Mouse (Mus musculus): ENCODE results near the gene Bhlhe40.

The Bhlhe40 gene

GRCm38 (mm10) chr6:108697345-108697744, 36.9 kb downstream of the Bhlhe40 start:
- POLR2A ChIA-PET = interaction anchor here in 3 of 4 experiments (0.5 to 5.0 kb wide), 8 partner anchors 10 to 168 kb away, joined by 3 to 33 read pairs (median 8); partner anchors contain the start of gene Bhlhe40 (in 3 of the 3)
- CTCF ChIA-PET = interaction anchor here in 1 of 4 experiments (0.6 kb wide), 1 partner anchor 389 kb away, joined by 3 read pairs; no protein-coding TSS in a partner anchor

DNA sequence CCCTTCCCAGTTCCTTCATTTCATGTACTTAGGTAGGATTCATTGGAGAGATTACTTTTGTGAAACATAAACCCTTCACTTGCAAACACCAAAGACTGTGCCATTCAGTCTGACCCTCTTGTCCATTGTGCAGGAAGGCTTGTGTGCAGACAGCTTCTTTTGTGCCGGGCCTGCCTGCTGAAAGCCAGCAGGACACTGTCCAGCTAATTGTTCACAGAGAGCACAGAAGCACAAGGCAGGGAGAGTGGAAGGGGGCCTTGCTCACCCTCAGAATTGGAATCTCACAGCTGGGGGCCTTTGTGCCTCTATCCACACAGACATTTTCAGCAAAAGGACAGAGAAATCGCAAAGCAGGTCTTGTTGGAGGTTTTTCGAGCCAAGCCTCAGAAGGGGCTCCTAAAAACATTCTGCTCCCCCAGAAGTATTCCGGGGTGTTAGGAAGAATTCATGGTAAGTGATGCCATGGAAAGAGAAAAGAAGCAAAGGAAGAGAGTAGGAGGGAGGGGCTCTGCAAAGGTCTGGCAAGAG, 38.0 kb downstream of the Bhlhe40 start:
- ChIA-PET POLR2A (interaction anchor here in 3 of 4 experiments (0.9 to 5.0 kb wide), 10 partner anchors 11 to 38 kb away, joined by 3 to 33 read pairs (median 6); partner anchors contain the start of gene Bhlhe40 (in 2 of the 3)), CTCF (interaction anchor here in 1 of 4 experiments (0.5 kb wide), 1 partner anchor 34 kb away, joined by 3 read pairs; no protein-coding TSS in a partner anchor)

GRCm38 (mm10) chr6:108699679-108700078, 39.2 kb downstream of the Bhlhe40 start:
- CTCF ChIA-PET = interaction anchor here in 2 of 4 experiments (0.8 to 1.8 kb wide), 2 partner anchors 10 to 40 kb away, joined by 3 to 7 read pairs; no protein-coding TSS in a partner anchor
- POLR2A ChIA-PET = interaction anchor here in 3 of 4 experiments (0.7 to 5.0 kb wide), 14 partner anchors 10 to 243 kb away, joined by 3 to 41 read pairs (median 5); partner anchors contain the start of gene Bhlhe40 (in 1 of the 3)

GRCm38 (mm10) chr6:108700638-108701343, 40.4 kb downstream of the Bhlhe40 start:
- ChIA-PET POLR2A (interaction anchor here (0.6 to 5.0 kb wide), 23 partner anchors 8 to 488 kb away, joined by 3 to 41 read pairs (median 4); partner anchors contain the start of genes Bhlhe40 (in 1 of the 4) and Itpr1 (in 1 of the 4)), CTCF (interaction anchor here in 3 of 4 experiments (0.6 to 1.8 kb wide), 3 partner anchors 9 to 304 kb away, joined by 4 to 9 read pairs (median 7); no protein-coding TSS in a partner anchor)

DNA sequence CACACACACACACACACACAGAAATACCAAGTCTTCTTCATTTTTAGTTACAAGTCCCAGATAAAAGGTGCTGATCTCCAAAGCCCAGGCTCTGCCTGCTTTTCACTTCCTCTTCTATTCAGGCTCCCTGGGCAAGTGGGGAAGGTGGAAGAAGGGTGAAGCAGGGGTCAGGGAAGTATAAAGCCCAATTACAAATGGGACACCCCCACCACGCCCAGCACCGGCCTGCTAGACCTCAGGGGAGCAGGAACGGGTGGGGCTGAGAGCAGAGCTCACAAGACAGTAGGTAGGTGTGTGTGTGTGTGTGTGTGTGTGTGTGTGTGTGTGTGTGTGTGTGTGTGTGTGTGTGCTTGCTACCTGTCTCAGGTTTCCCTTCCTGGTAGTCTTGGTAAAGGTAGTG, 42.2 kb downstream of the Bhlhe40 start:
- POLR2A ChIA-PET = interaction anchor here in 3 of 4 experiments (0.6 to 4.6 kb wide), 21 partner anchors 10 to 489 kb away, joined by 3 to 41 read pairs (median 6); partner anchors contain the start of genes Bhlhe40 (in 2 of the 3) and Itpr1 (in 1 of the 3)

DNA sequence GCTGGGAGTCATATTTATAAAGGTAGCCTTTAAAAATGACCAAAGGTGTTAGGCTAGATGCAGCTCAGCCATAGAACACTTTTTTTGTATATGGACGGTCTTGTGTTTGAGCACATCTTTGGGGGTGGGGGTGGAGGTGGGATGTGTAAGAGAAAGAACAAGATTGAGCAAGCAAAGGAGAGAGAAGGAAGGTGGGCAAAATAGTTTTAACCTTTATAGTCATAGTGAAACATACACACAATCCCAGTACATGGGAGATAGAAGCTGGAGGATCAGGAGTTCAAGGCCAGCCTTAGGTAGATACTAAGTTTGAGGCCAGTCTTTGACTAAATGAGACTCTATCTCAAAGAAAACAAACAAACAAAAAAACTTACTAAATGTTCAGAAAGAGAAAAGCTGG, 42.7 kb downstream of the Bhlhe40 start:
- POLR2A ChIA-PET = interaction anchor here in 3 of 4 experiments (0.7 to 4.6 kb wide), 19 partner anchors 10 to 490 kb away, joined by 3 to 41 read pairs (median 7); partner anchors contain the start of genes Bhlhe40 (in 2 of the 3) and Itpr1 (in 1 of the 3)

More for the DNA sequence above, 42.2 kb downstream of the Bhlhe40 start:
- CTCF ChIA-PET = interaction anchor here (0.5 to 1.1 kb wide), 6 partner anchors 11 to 246 kb away, joined by 3 to 5 read pairs (median 4); no protein-coding TSS in a partner anchor

DNA sequence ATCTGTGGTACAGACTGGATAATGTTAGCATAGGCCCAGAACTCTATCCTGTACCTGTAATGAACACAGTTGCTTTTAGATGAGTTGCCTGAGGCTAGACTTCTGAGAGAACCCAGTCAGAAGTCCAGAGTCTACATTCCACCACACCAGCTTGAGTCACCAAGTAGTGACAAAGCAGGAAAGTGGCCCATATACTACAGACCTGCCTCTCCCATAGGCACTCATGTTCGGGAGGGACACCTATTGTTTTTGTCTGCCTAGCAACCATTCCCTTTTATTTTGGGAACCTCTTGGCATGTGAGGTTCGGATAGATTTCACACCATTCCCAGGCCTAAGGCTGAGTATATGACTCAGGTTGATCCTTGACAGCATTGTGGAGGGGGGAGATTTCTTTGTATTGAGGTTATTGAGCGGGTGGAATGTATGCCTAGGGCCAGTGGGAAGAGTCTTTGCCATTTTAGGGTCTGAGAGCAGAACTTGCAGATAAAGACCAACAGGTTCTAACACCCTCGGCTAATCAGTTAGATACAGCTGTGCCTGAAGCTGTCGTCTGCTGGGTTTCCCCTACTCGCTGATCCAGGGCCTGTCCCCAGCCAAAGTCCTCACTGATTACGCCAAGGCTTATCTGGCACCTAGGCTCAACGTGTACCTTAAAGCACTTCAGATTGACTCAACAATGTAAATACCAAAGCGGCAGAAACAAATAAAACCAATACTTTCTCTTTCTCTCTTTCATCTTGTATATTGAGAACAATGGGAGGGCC, 44.1 kb downstream of the Bhlhe40 start:
- POLR2A ChIA-PET = interaction anchor here in 3 of 4 experiments (0.6 to 5.8 kb wide), 19 partner anchors 16 to 247 kb away, joined by 3 to 77 read pairs (median 6); partner anchors contain the start of gene Bhlhe40 (in 2 of the 3)

More for the DNA sequence above, 42.7 kb downstream of the Bhlhe40 start:
- CTCF ChIA-PET = interaction anchor here in 3 of 4 experiments (0.6 to 1.1 kb wide), 3 partner anchors 11 to 132 kb away, joined by 4 to 5 read pairs (median 4); no protein-coding TSS in a partner anchor

DNA sequence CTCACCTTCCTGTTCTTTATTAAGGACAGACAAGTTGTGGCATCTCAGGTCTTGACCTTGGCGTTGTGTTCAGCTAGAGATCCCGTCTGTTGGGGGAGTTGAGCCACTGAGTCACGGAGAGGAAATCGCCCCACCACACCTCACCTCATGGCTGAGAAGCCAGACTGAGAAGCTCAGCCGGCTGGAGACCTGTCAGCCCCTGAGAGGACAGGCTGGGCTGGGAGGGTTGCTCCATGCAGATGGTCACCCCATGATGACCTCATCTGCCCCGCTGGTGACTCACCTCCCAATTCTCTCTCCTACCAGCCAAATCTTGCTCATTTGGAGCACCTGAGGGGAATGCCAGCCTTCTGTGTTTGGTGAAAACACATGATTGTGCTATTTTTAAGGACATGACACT, 45.5 kb downstream of the Bhlhe40 start:
- ChIA-PET POLR2A (interaction anchor here in 3 of 4 experiments (0.8 to 5.8 kb wide), 25 partner anchors 11 to 493 kb away, joined by 3 to 77 read pairs (median 5); partner anchors contain the start of genes Bhlhe40 (in 3 of the 3) and Itpr1 (in 1 of the 3)), CTCF (no interaction called here)

More for the DNA sequence above, 44.1 kb downstream of the Bhlhe40 start:
- CTCF ChIA-PET = interaction anchor here in 1 of 4 experiments (1.0 kb wide), 1 partner anchor 42 kb away, joined by 4 read pairs; no protein-coding TSS in a partner anchor

DNA sequence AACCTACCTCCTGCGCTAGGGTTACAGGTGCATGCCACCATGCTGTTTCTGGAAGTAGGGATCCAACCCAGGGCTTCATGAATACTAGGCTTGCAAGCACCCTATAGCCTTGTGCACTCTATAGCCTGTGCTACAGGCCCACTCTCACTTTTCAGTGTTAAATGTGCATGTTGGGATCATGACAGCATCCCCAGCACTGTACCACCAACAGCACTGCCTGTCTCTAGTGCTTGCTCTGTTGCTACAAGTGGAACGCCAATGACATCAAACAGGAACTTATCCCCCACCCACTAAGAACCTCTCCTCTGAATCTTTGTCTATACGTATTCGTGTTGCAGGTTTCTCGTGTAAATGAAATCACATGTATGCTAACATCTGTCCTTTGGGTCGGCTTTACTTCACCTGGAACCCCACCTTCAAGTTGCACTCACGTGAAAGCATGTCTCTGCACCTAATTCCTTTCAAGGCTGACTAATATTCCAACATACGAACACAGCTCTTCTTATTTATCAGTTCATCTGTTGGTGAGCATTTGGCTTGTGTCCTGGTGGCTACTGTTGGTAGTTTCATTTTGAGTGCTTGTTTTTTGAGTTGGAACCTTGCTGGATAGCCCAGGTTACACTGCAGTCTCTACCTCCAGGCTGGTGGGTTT, 46.7 kb downstream of the Bhlhe40 start:
- POLR2A ChIA-PET = interaction anchor here in 3 of 4 experiments (1.0 to 8.5 kb wide), 9 partner anchors 19 to 48 kb away, joined by 3 to 141 read pairs (median 63); partner anchors contain the start of gene Bhlhe40 (in 3 of the 3)
- CTCF ChIA-PET = interaction anchor here in 1 of 4 experiments (0.7 kb wide), 1 partner anchor 263 kb away, joined by 3 read pairs; no protein-coding TSS in a partner anchor

DNA sequence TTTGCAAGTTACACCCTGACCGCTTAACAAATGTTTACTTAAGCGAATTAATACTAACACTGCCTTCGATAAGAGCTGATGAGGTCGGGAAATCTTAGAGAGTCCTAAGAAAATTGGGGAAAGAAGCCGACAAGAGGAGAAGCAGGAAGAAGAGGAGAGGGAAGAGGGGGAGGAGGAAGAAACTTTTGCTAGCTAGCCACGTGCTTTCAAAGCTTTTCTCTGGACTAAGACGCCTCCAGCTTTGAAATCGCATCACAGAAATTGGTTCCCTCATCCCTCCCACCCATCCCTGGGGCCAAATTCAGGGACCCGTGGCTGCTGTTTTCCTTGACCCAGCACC, 48.7 kb downstream of the Bhlhe40 start:
- ChIA-PET CTCF (interaction anchor here (0.6 to 1.6 kb wide), 29 partner anchors 9 to 644 kb away, joined by 3 to 32 read pairs (median 4); partner anchors contain the start of genes Bhlhe40 (in 2 of the 4) and Setmar (in 1 of the 4)), POLR2A (interaction anchor here in 3 of 4 experiments (0.7 to 8.5 kb wide), 64 partner anchors 8 to 644 kb away, joined by 3 to 141 read pairs (median 5); partner anchors contain the start of genes Bhlhe40 (in 3 of the 3), Setmar (in 2 of the 3) and Edem1 (in 1 of the 3))

DNA sequence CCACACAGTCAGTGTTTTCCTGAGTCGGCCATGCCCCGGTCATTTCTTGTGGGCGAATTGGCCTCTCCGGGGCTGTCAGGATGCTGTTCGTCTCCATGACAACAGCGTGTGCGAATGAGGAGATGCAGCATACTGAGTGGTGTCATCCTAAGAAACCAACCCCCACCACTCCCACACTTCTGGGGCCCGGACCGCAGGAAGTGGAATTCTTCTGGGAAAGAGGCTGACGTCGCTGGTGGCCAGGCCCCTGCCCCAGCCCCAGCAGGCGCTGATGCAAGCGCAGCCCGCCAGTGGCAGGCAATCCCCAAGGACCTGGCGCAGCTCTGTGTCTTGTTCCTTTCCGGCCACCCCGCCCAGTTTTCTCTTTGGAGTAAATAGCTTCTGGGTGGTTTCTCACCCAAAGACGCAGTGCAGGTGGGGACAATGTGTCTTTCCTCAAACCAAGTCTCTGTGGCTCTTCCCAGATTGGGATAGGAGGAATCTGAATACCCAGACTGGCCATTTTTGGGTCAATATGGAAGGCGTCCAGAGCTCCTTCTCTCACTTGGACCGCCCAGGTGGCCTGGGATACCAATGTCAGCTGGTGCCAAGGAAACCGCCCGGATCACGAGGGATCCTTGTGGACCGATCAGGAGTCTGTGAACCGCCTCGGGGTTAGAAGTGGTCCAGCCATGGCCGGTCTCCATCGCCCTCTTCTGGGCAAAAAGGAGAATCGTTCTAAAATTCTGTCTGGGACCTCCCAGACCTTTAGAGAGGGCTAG, 49.2 kb downstream of the Bhlhe40 start:
- ChIA-PET POLR2A (interaction anchor here in 3 of 4 experiments (0.6 to 8.5 kb wide), 69 partner anchors 8 to 644 kb away, joined by 3 to 141 read pairs (median 5); partner anchors contain the start of genes Bhlhe40 (in 3 of the 3), Setmar (in 2 of the 3) and Edem1 (in 1 of the 3)), CTCF (interaction anchor here (0.6 to 1.6 kb wide), 37 partner anchors 10 to 644 kb away, joined by 3 to 32 read pairs (median 3); partner anchors contain the start of genes Bhlhe40 (in 2 of the 4) and Setmar (in 1 of the 4))

DNA sequence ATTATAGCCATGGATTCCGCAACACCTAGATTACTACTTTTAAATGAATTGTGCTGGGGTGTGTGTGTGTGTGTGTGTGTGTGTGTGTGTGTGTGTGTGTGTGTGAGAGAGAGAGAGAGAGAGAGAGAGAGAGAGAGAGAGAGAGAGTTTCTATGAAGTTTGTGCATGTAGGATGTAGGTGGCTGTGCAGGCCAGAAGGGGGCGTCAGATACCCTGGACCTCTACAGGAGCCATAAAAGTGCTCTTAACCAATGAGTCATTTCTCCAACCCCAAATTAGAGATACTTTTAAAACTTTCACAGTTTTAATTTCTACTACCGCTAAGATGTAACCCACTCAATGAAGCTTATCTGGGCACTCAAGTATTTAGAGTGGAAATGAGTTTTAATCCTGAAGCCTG, 50.2 kb downstream of the Bhlhe40 start:
- CTCF ChIA-PET = interaction anchor here in 3 of 4 experiments (0.5 to 1.0 kb wide), 5 partner anchors 14 to 293 kb away, joined by 3 to 8 read pairs (median 4); no protein-coding TSS in a partner anchor
- POLR2A ChIA-PET = interaction anchor here in 3 of 4 experiments (0.6 to 8.5 kb wide), 8 partner anchors 19 to 1173 kb away, joined by 3 to 141 read pairs (median 3); partner anchors contain the start of gene Bhlhe40 (in 2 of the 3)

DNA sequence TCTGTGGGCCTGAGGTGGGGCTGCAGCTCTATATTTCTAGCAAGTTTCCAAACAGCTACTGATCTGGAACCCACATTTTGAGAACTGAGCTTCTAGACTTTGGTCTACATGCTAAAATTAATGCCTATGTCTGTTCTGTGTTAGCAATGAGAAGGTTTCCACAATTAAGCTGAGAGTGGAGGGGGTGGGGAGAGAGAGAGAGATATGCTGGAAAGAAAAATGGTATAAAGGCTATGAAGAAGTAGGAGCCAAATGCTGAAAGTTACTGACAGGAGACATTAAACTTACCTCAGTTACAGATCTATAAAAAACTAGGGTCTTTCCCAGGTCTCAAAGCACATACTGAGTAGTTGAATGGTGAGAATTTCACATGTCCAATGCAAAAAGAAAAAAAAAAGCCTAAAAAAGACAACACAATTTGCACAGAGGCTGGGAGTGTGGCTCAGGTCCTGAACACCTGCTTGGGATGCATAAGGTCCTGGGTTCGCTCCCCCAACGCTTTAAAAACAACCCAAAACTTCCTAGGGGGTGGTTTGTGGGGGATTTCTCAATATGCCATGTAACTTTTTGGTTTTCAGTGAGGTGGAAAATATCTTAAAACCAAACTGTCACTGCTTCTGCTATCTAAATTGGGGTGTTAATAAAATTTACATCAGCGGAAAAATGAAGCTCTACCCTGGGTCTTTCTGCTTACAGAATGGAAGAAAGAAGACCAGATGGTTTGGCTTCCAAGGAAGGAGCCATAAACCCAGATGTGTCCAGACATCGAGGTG, 50.9 kb downstream of the Bhlhe40 start:
- ChIA-PET CTCF (interaction anchor here (0.5 to 1.9 kb wide), 7 partner anchors 14 to 646 kb away, joined by 3 to 8 read pairs (median 4); partner anchors contain the start of gene Setmar (in 1 of the 4)), POLR2A (interaction anchor here (0.6 to 8.5 kb wide), 12 partner anchors 19 to 1174 kb away, joined by 3 to 141 read pairs (median 3); partner anchors contain the start of gene Bhlhe40 (in 2 of the 4))

DNA sequence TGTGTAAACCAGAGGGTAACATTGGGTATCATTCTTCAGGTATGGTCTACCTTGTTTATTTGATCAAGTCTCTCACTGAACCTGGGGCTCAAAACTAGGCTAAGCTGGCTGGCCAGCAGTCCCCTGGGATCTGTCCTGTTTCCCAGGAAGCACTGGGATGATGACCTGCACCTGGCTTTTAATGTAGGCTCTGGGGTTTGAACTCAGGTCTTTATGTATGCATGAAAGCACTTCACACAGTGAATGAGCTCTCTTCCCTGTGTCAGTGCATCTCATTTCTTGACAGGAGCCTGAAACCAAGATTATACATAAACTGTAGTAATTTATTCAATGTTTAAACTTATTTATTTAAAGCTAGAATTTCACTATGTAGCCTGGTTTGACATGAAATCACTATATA, 51.7 kb downstream of the Bhlhe40 start:
- POLR2A ChIA-PET = interaction anchor here in 3 of 4 experiments (0.6 to 8.5 kb wide), 8 partner anchors 9 to 647 kb away, joined by 3 to 141 read pairs (median 5); partner anchors contain the start of gene Bhlhe40 (in 2 of the 3)
- CTCF ChIA-PET = interaction anchor here in 2 of 4 experiments (0.6 to 1.9 kb wide), 2 partner anchors 116 to 647 kb away, joined by 3 to 5 read pairs; partner anchors contain the start of genes Edem1 (in 1 of the 2) and Setmar (in 1 of the 2)
